Mouse (Mus musculus) brain, embryonic 14.5 days (tissue): Measurements from ENCODE around the gene Slc38a4.

Experiments used
- CTCF ChIP-seq: fragments of 200-500 bp; IDR thresholded peaks from 2 replicates; pipeline ENCODE4 v1.5.1; 2012; ENCODE audit warnings: inconsistent platforms, mild to moderate bottlenecking, moderate library complexity, borderline replicate concordance; ENCODE audit not compliant: insufficient read depth, insufficient read length; ENCODE audit errors: extremely low read depth
- POLR2A ChIP-seq: fragments of 200-500 bp; IDR thresholded peaks from 2 replicates; pipeline ENCODE4 v1.6.1; 2012; ENCODE audit warnings: mild to moderate bottlenecking, inconsistent platforms, borderline replicate concordance; ENCODE audit not compliant: poor library complexity, insufficient read depth, insufficient read length, severe bottlenecking; ENCODE audit errors: extremely low read depth

GRCm38 (mm10) chr15:97060102-97060501 lies 4.3 kb upstream of the Slc38a4 start:
- TF ChIP-seq CTCF, result no peak
- TF ChIP-seq POLR2A, result no peak
